ENCODE assay signal across 8 mouse cellular contexts in genomic region chr9:25482999-25483347, GRCm38 (mm10). TPM values are rescaled to one million over a fixed set of nuclear protein-coding genes. Genes with fewer than 3 reads are reported as not detected.
DNase-seq lines count a peak whose midpoint lies in the region; ATAC-seq and TF ChIP-seq lines count a peak whose summit lies in the region.

No protein-coding gene starts in this region.

- H3K36me3 ChIP-seq in lung, embryonic 14.5 days (ENCODE audit: insufficient read depth): no peaks in the 10 kb centered on the region
- no peaks in the 10 kb centered on the region for H3K36me3 ChIP-seq in forebrain, embryonic 13.5 days (ENCODE audit: poor library complexity, severe bottlenecking)
- no peaks in the 10 kb centered on the region for H3K36me3 ChIP-seq in limb, embryonic 11.5 days (ENCODE audit: control insufficient read depth, insufficient read depth, low read length)
- no peaks in the 10 kb centered on the region for H3K36me3 ChIP-seq in splenic B cell, adult 2 months (ENCODE audit: control insufficient read depth, insufficient read depth, low read length, poor library complexity, severe bottlenecking)

- 0 out of 2 replicates have a peak, but pooled peaks cover 12% of the 10 kb centered on the region for H3K4me1 ChIP-seq in lung, embryonic 14.5 days (ENCODE audit: insufficient read depth)
- H3K4me1 ChIP-seq in lung, adult 2 months (ENCODE audit: control insufficient read depth, insufficient read depth, low read length): 0 out of 2 replicates have a peak, but pooled peaks cover 7% of the 10 kb centered on the region
- H3K4me1 ChIP-seq in forebrain, embryonic 13.5 days: peaks cover 47% of the 10 kb centered on the region
- peaks cover 16% of the 10 kb centered on the region for H3K4me1 ChIP-seq in limb, embryonic 11.5 days (ENCODE audit: control insufficient read depth, insufficient read depth, low read length)

- TF ChIP-seq CTCF in lung, embryonic 14.5 days (IDR thresholded peaks at IDR 0.05; ENCODE audit: low read depth): peak; percentile 36
- TF ChIP-seq CTCF in lung, adult 2 months (IDR thresholded peaks at IDR 0.05; ENCODE audit: insufficient read depth, low read length): no peak

- H3K4me2 ChIP-seq in lung, embryonic 14.5 days: peak overlapping the region; percentile 93
- H3K4me2 ChIP-seq in forebrain, embryonic 13.5 days: peak overlapping the region; percentile 74
- peak overlapping the region; percentile 78 for H3K4me2 ChIP-seq in limb, embryonic 11.5 days (ENCODE audit: low read depth, severe bottlenecking)

- no peak overlapping the region for H3K9ac ChIP-seq in lung, embryonic 14.5 days
- H3K9ac ChIP-seq in forebrain, embryonic 13.5 days: no peak overlapping the region
- no peak overlapping the region for H3K9ac ChIP-seq in limb, embryonic 11.5 days (ENCODE audit: low read length)

- H3K27me3 ChIP-seq in lung, embryonic 14.5 days (ENCODE audit: insufficient read depth, low read length): no peaks in the 10 kb centered on the region
- H3K27me3 ChIP-seq in forebrain, embryonic 13.5 days: 0 out of 2 replicates have a peak, but pooled peaks cover 6% of the 10 kb centered on the region
- H3K27me3 ChIP-seq in limb, embryonic 11.5 days (ENCODE audit: control insufficient read depth, insufficient read depth, low read length): no peaks in the 10 kb centered on the region
- H3K27me3 ChIP-seq in splenic B cell, adult 2 months (ENCODE audit: control insufficient read depth, insufficient read depth, low read length, poor library complexity, severe bottlenecking): no peaks in the 10 kb centered on the region

- DNase-seq in lung, embryonic 14.5 days: no peak
- DNase-seq in lung, adult 2 months: no peak
- no peak for DNase-seq in limb, embryonic 11.5 days (ENCODE audit: low spot score)
- peak; percentile 8 for DNase-seq in splenic B cell, adult 2 months (ENCODE audit: low read depth, low spot score)
- no peak for DNase-seq in layer of hippocampus, adult 9-10 months (ENCODE audit: low spot score)
- DNase-seq in kidney, adult 8-10 months: no peak
- no peak for DNase-seq in layer of hippocampus, postnatal 25 days (ENCODE audit: extremely low spot score in 1 of 2, low spot score in 1 of 2)

- ATAC-seq in lung, embryonic 14.5 days (ENCODE audit: insufficient read depth): no peak
- no peak for ATAC-seq in forebrain, embryonic 13.5 days
- ATAC-seq in limb, embryonic 11.5 days (ENCODE audit: insufficient number of reproducible peaks, low FRiP score, low TSS enrichment, low read depth): no peak

- TF ChIP-seq POLR2A in lung, adult 2 months (IDR thresholded peaks at IDR 0.05; ENCODE audit: borderline replicate concordance, extremely low read depth, low read depth, low read length): no peak

- no peak overlapping the region for H3K27ac ChIP-seq in lung, embryonic 14.5 days (ENCODE audit: low read depth)
- no peak overlapping the region for H3K27ac ChIP-seq in forebrain, embryonic 13.5 days
- no peak overlapping the region for H3K27ac ChIP-seq in limb, embryonic 11.5 days (replicated peaks; ENCODE audit: low read depth, low read length)

- H3K4me3 ChIP-seq in lung, embryonic 14.5 days (ENCODE audit: low read depth, low read length): peak overlapping the region; percentile 71; the same call in 1 of the 2 replicates
- no peak overlapping the region for H3K4me3 ChIP-seq in lung, adult 2 months (replicated peaks; ENCODE audit: extremely low read depth, low read depth, low read length)
- H3K4me3 ChIP-seq in forebrain, embryonic 13.5 days: peak overlapping the region; percentile 55; the same call in 1 of the 2 replicates
- H3K4me3 ChIP-seq in limb, embryonic 11.5 days (ENCODE audit: low read depth, low read length): peak overlapping the region; percentile 72; the same call in 1 of the 2 replicates

- no peaks in the 10 kb centered on the region for H3K9me3 ChIP-seq in lung, embryonic 14.5 days (ENCODE audit: low read depth, low read length)
- no peaks in the 10 kb centered on the region for H3K9me3 ChIP-seq in forebrain, embryonic 13.5 days (replicated peaks)
- H3K9me3 ChIP-seq in limb, embryonic 11.5 days (ENCODE audit: control insufficient read depth, low read length): no peaks in the 10 kb centered on the region

- WGBS in lung, embryonic 14.5 days: 82% methylated on average over 9 of the region's 9 CpGs
- WGBS in lung, adult 2 months: 86% methylated on average over 9 of the region's 9 CpGs
- 88% methylated on average over 9 of the region's 9 CpGs for WGBS in forebrain, embryonic 13.5 days
- 86% methylated on average over 9 of the region's 9 CpGs for WGBS in limb, embryonic 11.5 days

RNA-seq across cellular contexts. Expression of gene Eepd1, which starts 1.6 kb away (rescaled TPM):
- 8.4 and 9.4 TPM in 2 replicates for polyA plus RNA-seq in lung, embryonic 14.5 days (2014; fragmentation: Nextera tagmentation; extraction: Ambion mirVana)
- 7.3 and 8.4 TPM in 2 replicates for polyA plus RNA-seq in lung, adult 2 months (2012; rRNA removed)
- polyA plus RNA-seq in forebrain, embryonic 13.5 days (2015; fragmentation: Nextera tagmentation; extraction: Ambion mirVana): 8.1 and 8.9 TPM in 2 replicates
- 21.2 and 21.8 TPM in 2 replicates for polyA plus RNA-seq in limb, embryonic 11.5 days (2014; fragmentation: Nextera tagmentation; extraction: Ambion mirVana)
- total RNA-seq in layer of hippocampus, postnatal 25 days (2021): 10 to 100 TPM; 13.8 to 16.4 TPM
